Mouse (Mus musculus) urinary bladder, postnatal 10 days (tissue): ENCODE data around the gene Leng1.
"Not testable (repeated sequence)": the region's sequence is repeated elsewhere in the genome, so short reads cannot be mapped to it uniquely, and the experiment has no call there.

Experiments used
- DNase-seq: peaks from one replicate; pipeline ENCODE4 v3.0.0; 2022; ENCODE audit warnings: low spot score

The Leng1 gene

DNA sequence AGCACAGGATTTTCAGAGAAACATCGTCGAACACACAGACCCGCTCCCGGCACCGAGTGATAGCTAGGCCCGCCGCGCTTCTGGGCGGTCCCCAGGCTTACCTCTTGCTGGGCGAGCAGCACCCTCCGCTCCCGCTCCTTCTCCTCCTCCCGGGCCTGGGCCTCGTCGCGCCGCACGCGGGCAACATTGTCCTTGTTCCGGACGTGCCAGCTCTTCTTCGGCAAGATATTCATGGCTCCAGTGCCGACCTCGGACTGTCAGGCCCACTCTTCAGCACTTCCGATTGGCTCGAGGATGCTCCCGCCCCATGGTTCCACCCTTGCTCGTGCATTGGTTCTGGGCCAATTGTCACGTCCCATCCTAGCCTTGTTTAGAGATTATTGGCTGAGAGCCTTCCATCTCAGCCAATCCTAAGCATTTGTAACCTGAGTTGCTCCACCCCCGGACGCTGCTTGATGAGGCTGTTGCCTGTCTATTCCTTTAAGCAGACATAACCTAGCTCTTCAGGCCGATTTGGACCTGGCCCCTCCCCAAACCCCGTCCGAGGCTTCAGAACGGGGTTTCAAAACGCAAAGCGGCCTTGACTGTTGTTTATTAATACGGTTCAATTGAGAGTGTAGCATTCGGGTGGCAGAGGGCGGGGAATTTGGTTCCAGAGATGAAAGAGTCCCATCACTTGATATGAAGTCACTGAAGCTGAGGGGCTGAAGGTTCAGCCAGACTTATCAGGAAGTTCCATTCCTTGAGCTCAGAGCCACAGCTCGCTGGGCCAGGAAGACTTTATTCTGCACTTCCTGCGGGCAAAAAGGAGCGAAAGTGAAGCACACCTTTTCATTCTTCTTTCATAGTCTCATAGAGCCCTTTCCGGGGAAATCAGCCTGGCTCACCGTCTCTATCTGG is at the start of gene Leng1:
Gene Leng1 (minus strand): TSS at position 626 of the 900 bp plus-strand sequence.
- DNase-seq, result peak; percentile 87

DNA sequence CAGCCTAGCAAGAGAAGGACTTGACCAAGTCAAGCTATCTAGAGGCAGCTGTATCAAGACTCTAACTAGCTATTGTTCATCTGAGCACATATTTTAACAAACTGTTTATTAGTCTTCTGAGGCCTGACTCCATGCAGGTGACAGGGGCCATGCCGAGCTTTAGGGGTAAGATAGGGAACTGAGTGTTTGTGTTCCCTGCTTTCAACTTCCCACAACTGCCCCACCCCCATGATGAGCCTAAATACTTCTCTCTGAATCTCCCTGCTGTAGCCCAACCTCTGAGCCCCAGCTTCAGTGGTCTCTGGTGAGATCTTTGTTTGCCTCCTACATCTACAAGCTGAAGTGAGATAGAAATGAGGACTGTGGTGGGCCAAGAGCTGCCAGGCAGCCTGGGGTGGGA is 49.6 kb upstream of the Leng1 start:
- no peak for DNase-seq

GRCm38 (mm10) chr7:3712264-3712942 is 46.8 kb upstream of the Leng1 start:
- DNase-seq, result no peak

DNA sequence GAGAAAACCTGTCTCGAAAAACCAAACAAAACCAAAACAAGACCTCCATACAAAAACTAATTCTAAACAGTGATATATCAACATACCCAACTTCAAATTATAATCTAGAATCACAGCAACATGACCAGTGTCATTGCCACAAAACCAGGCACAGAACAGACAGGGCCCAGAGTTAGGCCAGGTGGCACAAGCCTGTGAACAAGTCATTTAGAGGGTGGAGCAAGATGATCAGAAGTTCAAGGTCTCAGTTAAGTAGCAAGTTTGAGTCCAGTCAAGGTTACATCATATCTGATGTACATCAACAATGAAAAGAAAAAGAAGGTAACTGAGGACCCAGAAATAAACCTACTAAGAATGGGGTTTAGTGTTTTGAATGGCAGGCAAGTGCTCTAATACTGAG is 43.4 kb upstream of the Leng1 start:
- DNase-seq, result no peak

DNA sequence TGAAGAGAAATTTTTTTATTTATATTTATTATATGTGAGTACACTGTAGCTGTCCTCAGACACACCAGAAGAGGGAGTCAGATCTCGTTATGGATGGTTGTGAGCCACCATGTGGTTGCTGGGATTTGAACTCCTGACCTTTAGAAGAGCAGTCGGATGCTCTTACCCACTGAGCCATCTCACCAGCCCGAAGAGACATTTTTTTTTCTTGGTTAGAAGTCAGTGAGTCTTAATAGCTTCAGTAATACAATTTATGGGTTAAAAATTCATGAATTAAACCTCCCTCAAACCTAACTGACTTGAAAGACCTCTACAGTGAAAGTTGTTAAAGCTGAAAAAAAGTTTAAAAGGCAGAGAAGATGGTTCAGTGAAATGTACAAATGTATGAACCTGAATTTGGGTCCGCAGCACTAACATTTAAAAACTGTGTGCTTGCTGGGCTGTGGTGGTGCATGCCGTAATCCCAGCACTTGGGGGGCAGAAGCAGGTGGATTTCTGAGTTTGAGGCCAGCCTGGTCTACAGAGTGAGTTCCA is 42.9 kb upstream of the Leng1 start:
- DNase-seq, result not testable (repeated sequence)

GRCm38 (mm10) chr7:3707568-3708413 is 42.2 kb upstream of the Leng1 start:
- no peak for DNase-seq

DNA sequence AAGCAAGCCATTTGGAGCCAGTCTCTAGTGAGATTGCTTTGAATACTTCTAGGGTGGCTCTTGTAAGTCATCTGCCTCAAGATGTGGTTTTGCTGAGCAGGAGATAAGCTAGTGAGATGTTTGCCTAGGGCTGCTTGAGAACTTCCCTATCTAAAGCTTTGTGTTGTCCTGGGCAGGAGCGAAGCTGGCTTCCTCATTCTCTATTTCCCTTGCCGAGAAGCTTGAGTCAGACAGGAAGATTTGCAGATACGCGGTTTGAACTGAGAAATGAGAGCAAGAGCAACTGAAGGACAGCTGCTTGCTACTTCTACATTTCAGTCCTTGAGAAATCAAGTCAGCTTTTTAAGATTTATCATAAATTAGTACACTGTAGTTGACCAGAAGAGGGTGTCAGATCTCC is 41.4 kb upstream of the Leng1 start:
- no peak for DNase-seq

DNA sequence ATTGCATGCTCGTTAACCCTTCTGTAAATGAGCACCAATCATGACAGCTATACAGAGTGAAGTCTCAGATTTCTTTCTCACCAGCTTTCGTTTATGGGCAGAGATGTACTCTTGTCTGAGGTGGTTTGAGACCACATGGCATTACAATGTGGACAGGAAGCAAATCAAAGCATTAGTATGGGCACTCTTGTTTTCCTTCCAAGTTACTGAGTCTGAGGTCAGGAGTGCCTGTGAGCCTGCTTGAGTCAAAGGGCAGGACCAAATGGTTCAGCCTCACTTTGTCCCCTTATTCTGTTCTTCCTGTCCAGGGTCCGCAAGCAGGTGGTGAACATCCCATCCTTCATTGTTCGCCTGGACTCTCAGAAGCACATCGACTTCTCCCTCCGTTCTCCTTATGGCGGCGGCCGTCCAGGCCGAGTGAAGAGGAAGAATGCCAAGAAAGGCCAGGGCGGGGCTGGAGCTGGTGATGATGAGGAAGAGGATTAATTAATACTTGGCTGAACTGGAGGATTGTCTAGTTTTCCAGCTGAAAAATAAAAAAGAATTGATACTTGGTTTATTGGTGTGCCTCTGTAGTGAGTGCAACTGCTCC is 40.8 kb upstream of the Leng1 start:
- DNase-seq, result no peak

GRCm38 (mm10) chr7:3705911-3706310 is 40.3 kb upstream of the Leng1 start:
- no peak for DNase-seq

- DNase-seq, result not testable (repeated sequence)
Observed at GRCm38 (mm10) chr7:3705461-3705860, 39.8 kb upstream of the Leng1 start.

- no peak for DNase-seq
Observed at GRCm38 (mm10) chr7:3704475-3704874, 38.8 kb upstream of the Leng1 start.

DNA sequence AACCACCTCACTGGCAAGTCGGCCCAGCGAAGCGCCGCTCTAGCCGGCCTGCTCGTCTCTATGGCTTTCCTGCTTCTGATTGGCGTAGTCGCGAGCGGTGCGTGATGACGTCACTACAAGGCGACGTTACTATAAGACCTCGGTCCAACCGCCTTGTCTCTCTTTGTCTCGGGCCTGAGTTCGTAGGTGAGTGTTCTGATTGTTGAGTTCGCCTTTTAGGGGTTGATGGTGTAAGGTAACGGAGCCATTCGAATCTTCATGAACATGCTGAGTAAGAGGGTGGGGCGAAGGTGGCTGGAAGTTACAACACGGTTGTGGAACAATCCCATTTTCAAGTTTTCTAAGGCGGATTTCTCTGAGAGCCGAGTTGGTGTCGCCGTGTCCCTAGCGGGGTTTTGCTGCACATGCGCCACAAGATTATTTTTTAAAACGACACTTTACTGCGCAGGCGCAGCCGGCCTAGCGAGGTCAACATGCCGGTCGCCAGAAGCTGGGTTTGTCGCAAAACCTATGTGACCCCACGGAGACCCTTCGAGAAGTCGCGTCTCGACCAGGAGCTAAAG is 38.3 kb upstream of the Leng1 start, which contains the start of gene Rps9:
Gene Rps9 (plus strand): TSS at position 115 of the 563 bp plus-strand sequence.
- DNase-seq, result peak; percentile 88

GRCm38 (mm10) chr7:3703148-3703878 is 37.7 kb upstream of the Leng1 start:
- DNase-seq, result no peak

- no peak for DNase-seq
Observed at GRCm38 (mm10) chr7:3698471-3698870, 32.8 kb upstream of the Leng1 start.

- not testable (repeated sequence) for DNase-seq
Observed at GRCm38 (mm10) chr7:3694949-3695305, 29.3 kb upstream of the Leng1 start.

- DNase-seq, result no peak
Observed at GRCm38 (mm10) chr7:3694076-3694948, 28.7 kb upstream of the Leng1 start.

GRCm38 (mm10) chr7:3693809-3694075 is 28.1 kb upstream of the Leng1 start:
- DNase-seq, result no peak

DNA sequence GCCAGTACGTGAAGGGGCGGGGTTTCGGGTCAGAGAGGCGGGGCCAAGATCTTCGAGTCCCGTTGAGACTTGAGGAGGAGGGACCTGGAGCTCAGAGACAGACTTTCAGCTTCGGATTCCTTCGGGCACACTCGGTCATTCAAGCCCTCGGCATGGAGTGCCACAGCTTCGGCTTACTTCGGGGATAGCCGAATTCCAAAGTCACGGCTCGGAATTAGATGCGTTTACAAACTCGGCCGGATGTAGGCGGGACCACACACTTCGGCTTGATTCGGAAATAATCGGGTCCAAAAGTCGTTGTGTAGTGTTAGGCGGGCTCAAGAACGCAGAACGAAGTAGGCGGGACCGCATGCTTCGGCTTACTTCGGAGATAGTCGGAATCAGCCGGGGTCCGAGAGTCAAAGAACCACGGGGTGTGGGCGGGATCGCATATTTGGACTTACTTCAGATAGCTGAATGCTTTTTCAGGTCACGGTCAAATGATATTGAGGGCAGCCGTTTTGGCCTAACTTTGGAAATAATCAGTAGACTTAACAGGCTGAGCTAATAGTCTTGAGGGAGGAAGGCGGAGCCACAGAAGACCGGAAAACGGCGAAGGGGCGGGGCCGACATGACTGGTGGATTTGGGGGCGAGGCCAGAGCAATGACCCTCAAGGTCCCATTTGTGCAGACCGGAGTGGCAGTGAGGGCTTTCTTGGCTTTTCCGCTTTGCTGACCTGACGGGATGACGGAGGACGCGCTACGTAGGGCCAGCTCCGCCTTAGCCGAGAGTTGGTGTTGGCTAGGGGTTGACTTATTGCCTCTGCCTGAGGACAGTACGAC is 27.6 kb upstream of the Leng1 start, which contains the start of gene Mboat7:
Gene Mboat7 (minus strand): TSS at position 537 of the 822 bp plus-strand sequence.
- peak; percentile 82 for DNase-seq
